Mouse (Mus musculus): ENCODE results near the gene Ces1d. TPM values are rescaled to one million over a fixed set of nuclear protein-coding genes. Genes with fewer than 3 reads are reported as not detected.
"Not testable (repeated sequence)": the region's sequence is repeated elsewhere in the genome, so short reads cannot be mapped to it uniquely, and the experiment has no call there.

Ces1d gene
- polyA plus RNA-seq (2015; fragmentation: Nextera tagmentation; extraction: Ambion mirVana), result 3.3 and 3.8 TPM in 2 replicates

- DNase-seq (ENCODE audit: low spot score), result no peak
Observed at GRCm38 (mm10) chr8:93197685-93198525, at the start of gene Ces1d. TSS of gene Ces1d (minus strand) at chr8:93197838.

- DNase-seq (ENCODE audit: low spot score), result no peak
Observed at GRCm38 (mm10) chr8:93246057-93246456, 48.4 kb upstream of the Ces1d start.

GRCm38 (mm10) chr8:93239884-93240283 lies 42.2 kb upstream of the Ces1d start:
- DNase-seq (ENCODE audit: low spot score), result no peak

- DNase-seq (ENCODE audit: low spot score), result no peak
Observed at GRCm38 (mm10) chr8:93235681-93236080, 38.0 kb upstream of the Ces1d start.

GRCm38 (mm10) chr8:93234706-93235105 lies 37.1 kb upstream of the Ces1d start:
- DNase-seq (ENCODE audit: low spot score), result no peak

GRCm38 (mm10) chr8:93234068-93234467 lies 36.4 kb upstream of the Ces1d start:
- no peak for DNase-seq (ENCODE audit: low spot score)

GRCm38 (mm10) chr8:93229446-93229845 lies 31.8 kb upstream of the Ces1d start, which contains the start of gene Ces1e:
TSS of gene Ces1e (minus strand) at chr8:93229619.
- no peak for DNase-seq (ENCODE audit: low spot score)

- no peak for DNase-seq (ENCODE audit: low spot score)
Observed at GRCm38 (mm10) chr8:93228673-93229370, 31.2 kb upstream of the Ces1d start.

GRCm38 (mm10) chr8:93226471-93226870 lies 28.8 kb upstream of the Ces1d start:
- DNase-seq (ENCODE audit: low spot score), result not testable (repeated sequence)

- no peak for DNase-seq (ENCODE audit: low spot score)
Observed at GRCm38 (mm10) chr8:93221896-93222295, 24.3 kb upstream of the Ces1d start.

GRCm38 (mm10) chr8:93217867-93218266 lies 20.2 kb upstream of the Ces1d start:
- no peak for DNase-seq (ENCODE audit: low spot score)

GRCm38 (mm10) chr8:93217375-93217774 lies 19.7 kb upstream of the Ces1d start:
- no peak for DNase-seq (ENCODE audit: low spot score)

- DNase-seq (ENCODE audit: low spot score), result no peak
Observed at GRCm38 (mm10) chr8:93211091-93211490, 13.5 kb upstream of the Ces1d start.

- not testable (repeated sequence) for DNase-seq (ENCODE audit: low spot score)
Observed at GRCm38 (mm10) chr8:93199146-93199545, 1.5 kb upstream of the Ces1d start.

- no peak for DNase-seq (ENCODE audit: low spot score)
Observed at GRCm38 (mm10) chr8:93196436-93196835, 1.2 kb downstream of the Ces1d start.

GRCm38 (mm10) chr8:93180581-93181129 lies 17.0 kb downstream of the Ces1d start:
- DNase-seq (ENCODE audit: low spot score), result no peak

GRCm38 (mm10) chr8:93176593-93176992 lies 21.0 kb downstream of the Ces1d start:
- DNase-seq (ENCODE audit: low spot score), result no peak

- DNase-seq (ENCODE audit: low spot score), result no peak
Observed at GRCm38 (mm10) chr8:93174554-93174953, 23.1 kb downstream of the Ces1d start.

- no peak for DNase-seq (ENCODE audit: low spot score)
Observed at GRCm38 (mm10) chr8:93171846-93172590, 25.6 kb downstream of the Ces1d start.

GRCm38 (mm10) chr8:93163363-93163762 lies 34.3 kb downstream of the Ces1d start:
- DNase-seq (ENCODE audit: low spot score), result no peak

GRCm38 (mm10) chr8:93151401-93151800 lies 46.2 kb downstream of the Ces1d start:
- no peak for DNase-seq (ENCODE audit: low spot score)
